Mouse (Mus musculus): ENCODE measurements around the gene Fnip1.
A peak's percentile ranks its signal among the peaks of the same experiment; 100 is the strongest.

The Fnip1 gene

GRCm38 (mm10) chr11:54458168-54458567 lies 20.2 kb downstream of the Fnip1 start:
- no peak for DNase-seq (ENCODE audit: low spot score)

DNA sequence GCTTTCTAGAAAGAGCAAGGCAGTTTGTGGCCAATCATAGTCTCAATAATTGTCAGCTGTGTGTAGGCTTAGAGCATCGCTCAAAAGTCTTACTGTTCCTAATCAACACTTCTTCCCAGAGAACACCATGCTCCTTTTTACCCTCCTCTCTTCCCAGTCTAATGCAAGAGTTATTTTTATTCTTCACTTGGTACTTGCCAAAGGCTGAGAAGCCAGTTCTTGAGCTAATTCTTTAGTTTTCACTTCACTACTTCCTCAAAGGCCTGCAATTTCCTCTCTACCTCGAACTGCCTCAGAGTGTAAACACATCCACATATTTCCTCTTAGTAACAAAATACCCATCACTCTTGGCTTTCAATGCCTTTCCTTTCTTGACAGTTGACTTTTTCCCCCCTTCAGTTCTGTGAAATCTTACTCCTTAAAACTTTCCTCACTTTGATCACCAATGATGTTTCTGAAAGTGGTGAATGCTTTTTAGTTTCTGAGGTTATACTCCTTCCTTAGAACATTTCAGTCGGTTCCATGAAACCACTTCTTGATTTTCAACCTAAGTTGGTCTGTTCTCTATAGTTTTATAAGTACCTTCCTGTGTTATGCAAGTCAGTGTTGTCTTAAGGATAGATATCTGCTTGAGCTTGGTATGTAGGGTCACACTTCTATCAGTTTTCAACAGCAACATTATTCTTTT lies 26.7 kb downstream of the Fnip1 start:
- DNase-seq (ENCODE audit: low spot score), result no peak

DNA sequence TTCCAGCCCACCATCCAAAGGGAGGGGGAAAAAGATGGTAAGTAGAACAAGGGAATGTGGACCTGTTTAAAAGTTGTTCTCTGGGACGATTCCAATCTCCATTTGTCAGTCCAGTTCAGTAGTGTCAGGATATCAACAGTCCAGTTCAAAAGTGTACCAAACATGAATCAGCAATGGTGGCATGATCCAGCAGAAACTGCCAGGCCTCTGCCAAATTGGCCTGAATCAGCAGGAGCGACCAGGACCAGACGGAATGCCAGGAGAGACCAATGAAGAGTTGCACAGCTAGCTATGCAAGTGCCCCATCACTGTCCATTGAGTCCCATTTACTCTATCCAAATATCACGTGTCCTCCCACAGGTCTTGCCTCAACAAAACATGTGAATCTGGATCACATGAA lies 34.2 kb downstream of the Fnip1 start:
- no peak for DNase-seq (ENCODE audit: low spot score)

DNA sequence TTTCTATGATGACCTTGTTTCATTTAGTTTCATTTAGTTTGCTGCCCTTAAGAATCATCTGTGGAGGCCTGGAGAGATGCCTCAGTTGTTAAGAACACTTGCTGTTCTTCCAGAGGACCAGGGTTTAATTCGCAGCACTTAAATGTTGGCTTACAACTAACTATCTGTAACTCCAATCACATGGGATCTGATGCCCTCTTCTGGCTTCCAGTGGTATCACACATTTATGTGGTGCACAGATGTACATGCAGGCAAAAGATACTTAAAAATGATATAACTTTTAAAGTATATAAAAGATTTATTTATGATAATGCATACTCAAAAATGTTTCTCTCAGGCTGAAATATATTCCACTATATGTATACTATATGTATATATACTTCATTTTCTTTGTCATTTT lies 40.4 kb downstream of the Fnip1 start:
- DNase-seq (ENCODE audit: low spot score), result peak; percentile 35

GRCm38 (mm10) chr11:54486041-54486440 lies 48.0 kb downstream of the Fnip1 start:
- no peak for DNase-seq (ENCODE audit: low spot score)

GRCm38 (mm10) chr11:54491946-54492558 lies 54.1 kb downstream of the Fnip1 start:
- no peak for DNase-seq (ENCODE audit: low spot score)

DNA sequence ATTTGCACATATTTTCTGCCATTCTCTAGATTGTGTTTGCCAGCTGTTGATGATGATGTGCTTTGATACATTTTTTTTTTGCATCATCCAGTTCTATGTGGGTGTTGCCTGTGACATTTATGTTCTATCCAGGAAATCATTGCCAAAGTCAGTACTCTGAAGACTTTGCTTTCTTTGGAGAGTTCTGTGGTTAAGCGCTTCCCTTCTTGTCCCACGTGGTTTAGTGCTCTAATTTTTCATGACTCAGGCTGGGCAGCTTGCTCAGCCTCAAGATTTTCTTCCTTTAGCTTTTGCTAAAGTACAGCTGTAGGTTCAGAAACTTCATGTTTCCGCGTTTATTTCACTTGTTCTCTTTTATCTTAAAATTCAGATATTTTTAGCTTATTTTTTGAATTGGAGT lies 54.6 kb downstream of the Fnip1 start:
- DNase-seq (ENCODE audit: low spot score), result no peak

GRCm38 (mm10) chr11:54499838-54500237 lies 61.8 kb downstream of the Fnip1 start:
- DNase-seq (ENCODE audit: low spot score), result no peak

- DNase-seq (ENCODE audit: low spot score), result no peak
These were observed 64.7 kb downstream of the Fnip1 start for GRCm38 (mm10) chr11:54502546-54503245.

GRCm38 (mm10) chr11:54513584-54513983 lies 75.6 kb downstream of the Fnip1 start:
- DNase-seq (ENCODE audit: low spot score), result no peak

DNA sequence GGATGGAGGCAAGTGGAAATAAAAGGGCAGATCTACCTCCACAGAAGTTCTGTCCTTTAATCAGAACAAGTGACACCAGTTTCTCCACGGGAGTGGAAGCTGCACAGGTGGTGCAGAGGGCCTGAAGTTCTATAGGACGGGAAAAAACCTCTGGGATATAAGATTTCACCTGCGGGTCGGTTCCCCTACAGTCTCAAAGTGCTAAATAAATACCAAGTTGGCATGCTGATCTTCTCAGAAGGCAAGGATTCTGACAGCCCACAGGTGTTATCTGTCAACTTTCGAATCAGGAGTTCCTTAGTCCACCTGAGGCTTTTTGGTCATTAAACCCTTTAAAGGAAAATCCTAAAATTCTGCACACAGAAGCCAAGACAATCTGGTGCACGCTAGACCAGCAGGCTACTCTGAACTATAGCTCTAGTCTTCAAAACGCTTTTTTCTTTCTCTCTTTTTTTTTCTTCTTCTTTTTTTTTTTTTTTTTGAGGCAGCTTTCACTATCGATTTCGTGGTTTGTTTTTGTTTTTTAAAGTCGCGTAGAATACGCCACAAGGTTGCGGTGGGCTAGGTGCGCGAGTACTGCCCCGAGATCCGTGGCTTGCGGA lies 84.0 kb downstream of the Fnip1 start:
- DNase-seq (ENCODE audit: low spot score), result no peak

- DNase-seq (ENCODE audit: low spot score), result peak; percentile 99
These were observed 84.8 kb downstream of the Fnip1 start, which contains the start of gene Rapgef6 for GRCm38 (mm10) chr11:54522529-54523430. Gene Rapgef6, plus strand, starts transcription at chr11:54522847.

GRCm38 (mm10) chr11:54523431-54524001 lies 85.5 kb downstream of the Fnip1 start:
- DNase-seq (ENCODE audit: low spot score), result no peak

DNA sequence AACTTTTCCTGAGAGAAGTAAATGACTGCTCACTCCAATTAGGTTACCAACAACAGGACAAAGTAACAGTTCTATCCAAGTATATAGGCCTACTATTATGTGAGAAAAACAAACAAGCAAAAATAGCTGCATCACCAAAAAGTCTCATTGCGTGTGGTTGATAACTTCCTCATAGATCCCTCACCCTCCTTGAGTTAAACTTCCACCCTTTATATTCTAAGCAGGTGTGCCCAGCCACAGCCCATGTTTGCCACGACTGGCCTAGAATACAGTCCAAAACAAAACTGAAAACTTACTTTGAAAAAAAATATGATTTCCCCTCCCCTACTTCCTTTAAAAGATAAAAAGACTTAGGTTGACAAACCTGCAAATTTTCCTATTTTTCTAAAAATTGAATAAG lies 90.0 kb downstream of the Fnip1 start:
- DNase-seq (ENCODE audit: low spot score), result no peak

GRCm38 (mm10) chr11:54530391-54530790 lies 92.4 kb downstream of the Fnip1 start:
- DNase-seq (ENCODE audit: low spot score), result no peak

- no peak for DNase-seq (ENCODE audit: low spot score)
These were observed 92.9 kb downstream of the Fnip1 start for GRCm38 (mm10) chr11:54530916-54531315.

DNA sequence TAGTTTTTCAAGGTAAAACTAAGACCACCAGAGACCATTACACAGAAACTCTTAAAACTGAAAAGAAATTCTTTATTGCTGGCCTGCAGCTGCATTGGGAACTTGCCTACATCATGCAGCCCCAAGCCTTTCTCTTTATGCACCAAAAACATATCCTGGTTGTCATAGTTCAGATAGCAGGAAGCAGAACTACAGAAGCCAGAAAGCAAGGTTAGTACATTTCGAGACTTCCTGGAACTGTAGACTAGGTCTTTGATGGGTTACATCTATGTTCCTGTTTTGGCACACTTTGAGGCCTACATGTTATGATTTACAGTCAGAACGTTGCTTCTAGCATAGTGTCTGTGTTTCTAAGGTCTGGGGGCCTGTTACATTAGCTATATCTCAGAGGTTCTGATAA lies 95.8 kb downstream of the Fnip1 start:
- no peak for DNase-seq (ENCODE audit: low spot score)

- peak; percentile 77 for DNase-seq (ENCODE audit: low spot score)
These were observed 96.9 kb downstream of the Fnip1 start for GRCm38 (mm10) chr11:54534871-54535270.

DNA sequence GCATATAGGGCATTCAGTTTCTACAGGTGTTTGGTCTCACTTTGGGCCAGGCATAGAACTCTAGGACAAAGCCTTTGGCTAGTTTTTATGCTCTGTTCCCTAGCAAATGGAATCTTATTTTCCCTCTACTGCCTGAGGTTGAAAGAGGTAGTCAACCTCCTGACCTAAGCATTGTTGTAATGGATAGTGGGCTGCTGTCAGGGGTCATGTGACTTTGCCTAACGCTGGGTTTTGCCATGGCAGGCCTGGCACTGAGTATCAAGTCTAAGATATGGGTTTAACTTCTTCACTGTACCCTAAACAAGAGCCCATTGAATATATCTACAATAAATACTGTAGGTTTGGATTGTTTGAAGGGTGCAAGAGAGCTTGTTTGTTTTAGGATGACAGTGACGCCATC lies 101.0 kb downstream of the Fnip1 start:
- no peak for DNase-seq (ENCODE audit: low spot score)

DNA sequence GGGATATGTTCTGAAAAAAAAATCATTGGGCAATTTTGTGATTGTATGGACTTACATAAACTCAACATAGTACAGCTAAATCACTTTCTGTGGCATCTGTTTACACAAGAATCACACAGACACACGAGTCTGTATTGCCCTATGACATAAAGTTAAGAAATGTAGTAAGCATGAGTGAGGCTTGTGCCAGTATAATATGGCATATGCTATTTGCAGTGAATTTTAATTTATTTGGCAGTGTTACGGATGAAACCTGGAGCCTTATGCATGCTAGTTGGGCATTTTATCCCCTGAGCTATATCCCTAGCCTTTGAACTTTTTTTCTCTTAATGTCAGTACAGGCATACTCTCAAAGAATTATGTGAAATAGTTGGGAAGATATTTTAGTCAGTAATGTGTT lies 101.5 kb downstream of the Fnip1 start:
- no peak for DNase-seq (ENCODE audit: low spot score)

- no peak for DNase-seq (ENCODE audit: low spot score)
These were observed 102.3 kb downstream of the Fnip1 start for GRCm38 (mm10) chr11:54540328-54540727.

Measured in retina, embryonic 14.5 days (tissue).